Mouse (Mus musculus): ENCODE data around the gene Ank. TPM values are rescaled to one million over a fixed set of nuclear protein-coding genes. Genes with fewer than 3 reads are reported as not detected.

The Ank gene
- polyA plus RNA-seq, 1 experiment = 21.5 TPM

DNA sequence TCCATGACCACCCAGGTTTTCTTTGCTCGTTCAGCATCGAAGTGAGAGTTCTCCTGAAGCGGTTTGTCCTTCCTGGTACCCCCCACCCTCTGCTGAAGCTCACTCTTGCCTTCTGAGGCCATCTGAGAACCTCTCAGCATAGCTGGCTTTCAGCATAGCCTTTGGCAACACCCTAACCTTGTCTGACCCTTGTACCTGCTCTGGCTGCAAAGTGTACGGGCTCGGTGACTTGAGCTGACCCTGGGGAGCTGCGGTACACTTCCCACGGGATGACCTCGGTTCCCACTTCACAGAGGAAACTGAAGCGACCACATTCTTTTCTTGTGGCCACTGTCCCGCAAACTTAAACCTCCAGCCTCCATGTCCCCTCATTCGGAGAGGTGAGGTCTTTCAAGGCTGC lies 93.8 kb downstream of the Ank start:
- H3K27ac ChIP-seq (ENCODE audit: control insufficient read depth, insufficient read depth, low read length) = no peak overlapping the region
- TF ChIP-seq CTCF (IDR thresholded peaks at IDR 0.05; ENCODE audit: borderline replicate concordance, control insufficient read depth, extremely low read depth, insufficient read depth, low read length, poor library complexity) (no peak), POLR2A (IDR thresholded peaks at IDR 0.05; ENCODE audit: control insufficient read depth, extremely low read depth, insufficient read depth, low read length, poor library complexity) (no peak)
- H3K4me1 ChIP-seq (replicated peaks; ENCODE audit: control insufficient read depth, insufficient read depth, low read length) = no peaks in the 10 kb centered on the region
- 74% methylated on average over 11 of the region's 11 CpGs for WGBS
- no peaks in the 10 kb centered on the region for H3K36me3 ChIP-seq (ENCODE audit: control insufficient read depth, insufficient read depth, low read length)
- no peak overlapping the region for H3K4me3 ChIP-seq (ENCODE audit: control insufficient read depth, insufficient read depth, low read length)
- no peaks in the 10 kb centered on the region for H3K27me3 ChIP-seq (ENCODE audit: control insufficient read depth, insufficient read depth, low read length)
- DNase-seq = no peak

DNA sequence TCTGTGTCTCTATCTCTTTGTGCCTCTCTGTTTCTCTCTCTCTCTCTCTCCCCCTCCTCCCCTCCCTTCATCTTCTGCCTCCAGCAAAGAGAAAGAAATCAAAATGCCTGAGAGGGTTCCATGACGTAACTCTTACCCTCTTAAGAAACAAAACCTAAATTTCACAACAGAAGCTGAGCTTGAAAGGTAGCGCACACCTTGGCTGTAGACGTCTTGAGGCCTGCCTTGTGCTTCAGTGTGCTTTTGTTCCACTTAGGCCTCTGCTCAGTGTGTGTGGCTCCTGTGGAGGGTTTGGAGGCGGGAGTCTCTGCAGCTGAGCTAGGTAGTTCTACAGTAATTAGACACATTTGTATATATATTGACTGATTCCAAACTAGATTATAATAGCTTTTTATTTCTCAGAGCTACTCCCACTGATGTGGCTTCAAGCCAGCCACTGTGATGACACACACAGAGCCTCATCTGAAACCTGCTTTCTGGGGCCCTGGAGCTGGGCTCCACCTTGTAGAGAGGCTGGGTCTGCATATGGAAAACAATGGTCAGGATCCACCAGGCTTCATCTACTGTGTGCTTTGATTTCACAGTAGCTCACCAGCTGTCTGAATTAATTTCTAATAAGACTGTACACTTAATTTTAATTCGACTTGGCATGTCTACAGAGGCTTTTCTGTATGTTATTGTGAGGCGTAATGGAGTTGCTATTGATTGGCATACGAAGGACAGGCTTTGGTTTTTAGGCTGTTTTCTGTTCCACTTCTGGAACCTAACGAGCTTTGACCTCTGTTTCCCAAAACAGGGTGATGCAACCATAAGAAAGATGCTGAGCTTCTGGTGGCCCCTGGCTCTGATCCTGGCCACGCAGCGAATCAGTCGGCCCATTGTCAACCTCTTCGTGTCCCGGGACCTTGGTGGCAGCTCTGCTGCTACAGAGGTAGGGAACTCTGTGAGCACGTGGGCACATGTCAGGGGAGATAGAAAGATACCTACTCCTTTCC lies 97.9 kb downstream of the Ank start:
- no peak overlapping the region for H3K27ac ChIP-seq (ENCODE audit: control insufficient read depth, insufficient read depth, low read length)
- TF ChIP-seq CTCF (IDR thresholded peaks at IDR 0.05; ENCODE audit: borderline replicate concordance, control insufficient read depth, extremely low read depth, insufficient read depth, low read length, poor library complexity) (no peak), POLR2A (IDR thresholded peaks at IDR 0.05; ENCODE audit: control insufficient read depth, extremely low read depth, insufficient read depth, low read length, poor library complexity) (no peak)
- no peaks in the 10 kb centered on the region for H3K4me1 ChIP-seq (replicated peaks; ENCODE audit: control insufficient read depth, insufficient read depth, low read length)
- no peak overlapping the region for H3K4me3 ChIP-seq (ENCODE audit: control insufficient read depth, insufficient read depth, low read length)
- 93% methylated on average over 14 of the region's 14 CpGs for WGBS
- no peaks in the 10 kb centered on the region for H3K27me3 ChIP-seq (ENCODE audit: control insufficient read depth, insufficient read depth, low read length)
- no peaks in the 10 kb centered on the region for H3K36me3 ChIP-seq (ENCODE audit: control insufficient read depth, insufficient read depth, low read length)
- DNase-seq = no peak

DNA sequence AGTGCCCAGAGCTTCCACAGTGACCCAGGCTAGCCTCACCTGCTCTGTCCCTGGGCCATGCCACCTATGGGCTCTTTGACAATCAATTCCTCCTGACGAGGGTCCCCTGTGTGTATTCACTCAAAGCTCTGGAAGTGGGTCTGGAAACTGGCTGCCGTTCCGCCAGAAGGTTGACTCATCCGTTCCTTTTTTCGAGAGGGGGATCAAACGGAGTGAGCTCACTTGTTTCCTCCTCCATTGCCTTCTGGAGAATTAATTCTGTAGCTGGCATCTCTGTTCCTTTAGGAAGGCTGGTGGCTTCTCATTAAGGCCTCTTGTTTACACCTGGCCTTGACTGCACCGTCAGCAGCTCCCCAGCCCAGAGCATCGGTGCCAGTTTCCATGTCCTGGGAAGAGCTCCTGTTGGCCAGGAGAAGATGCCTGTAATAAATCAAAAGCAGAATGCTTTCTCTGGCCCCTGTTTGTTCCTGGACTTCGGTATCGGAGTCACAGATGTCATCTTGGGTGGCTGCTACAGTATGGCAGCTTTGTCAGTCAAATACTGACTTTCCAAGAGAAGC lies 99.2 kb downstream of the Ank start:
- TF ChIP-seq CTCF (IDR thresholded peaks at IDR 0.05; ENCODE audit: borderline replicate concordance, control insufficient read depth, extremely low read depth, insufficient read depth, low read length, poor library complexity) (no peak), POLR2A (IDR thresholded peaks at IDR 0.05; ENCODE audit: control insufficient read depth, extremely low read depth, insufficient read depth, low read length, poor library complexity) (no peak)
- Histone ChIP-seq H3K27me3 (ENCODE audit: control insufficient read depth, insufficient read depth, low read length) (no peaks in the 10 kb centered on the region), H3K4me1 (replicated peaks; ENCODE audit: control insufficient read depth, insufficient read depth, low read length) (no peaks in the 10 kb centered on the region), H3K27ac (ENCODE audit: control insufficient read depth, insufficient read depth, low read length) (no peak overlapping the region), H3K36me3 (ENCODE audit: control insufficient read depth, insufficient read depth, low read length) (no peaks in the 10 kb centered on the region), H3K4me3 (ENCODE audit: control insufficient read depth, insufficient read depth, low read length) (no peak overlapping the region)
- 98% methylated on average over 10 of the region's 10 CpGs for WGBS
- DNase-seq = no peak

DNA sequence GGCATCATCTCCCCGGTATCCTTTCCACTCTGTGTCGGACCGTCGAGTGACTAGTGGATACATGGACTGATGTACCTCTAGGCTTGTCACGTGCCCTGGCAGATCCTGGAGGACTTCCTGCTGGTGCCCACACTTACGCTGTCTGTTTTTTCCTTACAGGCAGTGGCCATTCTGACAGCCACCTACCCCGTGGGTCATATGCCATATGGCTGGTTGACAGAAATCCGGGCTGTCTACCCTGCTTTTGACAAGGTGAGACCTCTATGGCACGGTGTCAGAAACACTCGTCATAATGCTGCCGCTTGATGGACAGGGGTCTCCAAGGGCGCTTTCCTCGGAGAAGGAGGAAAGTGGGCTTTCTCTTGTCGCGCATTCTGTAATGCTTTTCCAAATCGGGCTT lies 100.9 kb downstream of the Ank start:
- Histone ChIP-seq H3K27ac (ENCODE audit: control insufficient read depth, insufficient read depth, low read length) (no peak overlapping the region), H3K36me3 (ENCODE audit: control insufficient read depth, insufficient read depth, low read length) (no peaks in the 10 kb centered on the region), H3K4me3 (ENCODE audit: control insufficient read depth, insufficient read depth, low read length) (no peak overlapping the region), H3K27me3 (ENCODE audit: control insufficient read depth, insufficient read depth, low read length) (no peaks in the 10 kb centered on the region), H3K4me1 (replicated peaks; ENCODE audit: control insufficient read depth, insufficient read depth, low read length) (no peaks in the 10 kb centered on the region)
- DNase-seq = no peak
- TF ChIP-seq POLR2A (IDR thresholded peaks at IDR 0.05; ENCODE audit: control insufficient read depth, extremely low read depth, insufficient read depth, low read length, poor library complexity) (no peak), CTCF (IDR thresholded peaks at IDR 0.05; ENCODE audit: borderline replicate concordance, control insufficient read depth, extremely low read depth, insufficient read depth, low read length, poor library complexity) (no peak)
- 98% methylated on average over 16 of the region's 16 CpGs for WGBS

DNA sequence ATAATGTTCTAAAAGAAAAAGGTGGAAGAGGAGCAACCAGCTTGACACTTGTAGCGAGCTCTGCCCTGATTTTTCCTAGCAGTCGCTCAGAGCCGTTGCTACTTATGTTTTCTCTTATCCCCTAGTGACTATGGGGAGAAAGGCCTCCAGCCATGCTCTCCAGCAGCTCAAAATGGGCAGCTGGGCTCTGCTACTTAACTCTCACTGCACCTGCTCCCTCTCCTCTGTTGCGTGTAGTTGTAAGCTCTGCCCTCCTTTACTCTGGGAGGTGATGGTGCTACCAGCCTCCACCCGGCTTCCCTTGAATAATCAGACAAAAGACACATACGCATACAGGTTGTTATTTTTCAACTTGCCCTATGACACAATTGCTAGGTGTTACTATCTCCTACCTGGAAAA lies 101.9 kb downstream of the Ank start:
- 94% methylated on average over 6 of the region's 6 CpGs for WGBS

DNA sequence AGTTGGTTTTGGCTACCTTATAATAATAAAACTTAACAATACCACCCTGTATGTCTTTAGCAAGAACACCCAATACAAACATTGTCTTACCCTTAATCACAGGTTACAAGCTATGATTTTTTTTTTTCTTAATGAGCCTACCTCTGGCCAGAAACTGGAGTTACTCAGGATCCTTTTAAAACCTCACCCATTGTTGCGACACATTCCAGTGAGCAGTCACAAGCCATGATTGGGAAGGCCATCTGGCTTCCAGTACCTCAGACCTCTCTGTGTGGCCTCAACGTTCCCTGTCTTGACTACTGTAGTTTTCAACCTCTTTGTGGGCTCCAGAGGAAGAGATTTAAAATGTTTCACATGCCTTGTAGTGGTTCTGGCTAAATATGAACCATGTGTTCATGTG lies 103.4 kb downstream of the Ank start:
- Histone ChIP-seq H3K36me3 (ENCODE audit: control insufficient read depth, insufficient read depth, low read length) (no peaks in the 10 kb centered on the region), H3K4me3 (ENCODE audit: control insufficient read depth, insufficient read depth, low read length) (no peak overlapping the region), H3K27ac (ENCODE audit: control insufficient read depth, insufficient read depth, low read length) (no peak overlapping the region), H3K4me1 (replicated peaks; ENCODE audit: control insufficient read depth, insufficient read depth, low read length) (0 out of 2 replicates have a peak, but pooled peaks cover 2% of the 10 kb centered on the region), H3K27me3 (ENCODE audit: control insufficient read depth, insufficient read depth, low read length) (no peaks in the 10 kb centered on the region)
- DNase-seq = no peak
- no peak for TF ChIP-seq CTCF (IDR thresholded peaks at IDR 0.05; ENCODE audit: borderline replicate concordance, control insufficient read depth, extremely low read depth, insufficient read depth, low read length, poor library complexity)
- TF ChIP-seq POLR2A (IDR thresholded peaks at IDR 0.05; ENCODE audit: control insufficient read depth, extremely low read depth, insufficient read depth, low read length, poor library complexity) = no peak
- WGBS = 84% methylated on average over 2 of the region's 2 CpGs

More for the DNA sequence above, 101.9 kb downstream of the Ank start:
- Histone ChIP-seq H3K27ac (ENCODE audit: control insufficient read depth, insufficient read depth, low read length) (no peak overlapping the region), H3K4me1 (replicated peaks; ENCODE audit: control insufficient read depth, insufficient read depth, low read length) (no peaks in the 10 kb centered on the region), H3K36me3 (ENCODE audit: control insufficient read depth, insufficient read depth, low read length) (no peaks in the 10 kb centered on the region), H3K4me3 (ENCODE audit: control insufficient read depth, insufficient read depth, low read length) (no peak overlapping the region), H3K27me3 (ENCODE audit: control insufficient read depth, insufficient read depth, low read length) (no peaks in the 10 kb centered on the region)
- TF ChIP-seq CTCF (IDR thresholded peaks at IDR 0.05; ENCODE audit: borderline replicate concordance, control insufficient read depth, extremely low read depth, insufficient read depth, low read length, poor library complexity) (no peak), POLR2A (IDR thresholded peaks at IDR 0.05; ENCODE audit: control insufficient read depth, extremely low read depth, insufficient read depth, low read length, poor library complexity) (no peak)
- DNase-seq = no peak
